Mouse (Mus musculus) telencephalon, adult 2 months (tissue): ENCODE results near the gene Tbccd1.

ENCODE experiments used
- DNase-seq: peaks from one replicate; pipeline ENCODE4 v3.0.0-alpha.2; 2011; ENCODE audit warnings: low read depth, low spot score

Tbccd1 gene

GRCm38 (mm10) chr16:22857431-22858113 is at the start of gene Tbccd1, which contains the start of gene Dnajb11:
Tbccd1 (minus strand) TSS chr16:22857669.
Dnajb11 (plus strand) TSS chr16:22857845.
- DNase-seq = peak; percentile 100

- no peak for DNase-seq
Measured at GRCm38 (mm10) chr16:22901326-22901725, 43.9 kb upstream of the Tbccd1 start.

GRCm38 (mm10) chr16:22899866-22900570 is 42.5 kb upstream of the Tbccd1 start:
- no peak for DNase-seq

GRCm38 (mm10) chr16:22899346-22899745 is 41.9 kb upstream of the Tbccd1 start:
- DNase-seq = no peak

- DNase-seq = no peak
Measured at GRCm38 (mm10) chr16:22896618-22897017, 39.1 kb upstream of the Tbccd1 start.

- DNase-seq = no peak
Measured at GRCm38 (mm10) chr16:22894095-22894494, 36.6 kb upstream of the Tbccd1 start.

- no peak for DNase-seq
Measured at GRCm38 (mm10) chr16:22891733-22892154, 34.3 kb upstream of the Tbccd1 start.

- no peak for DNase-seq
Measured at GRCm38 (mm10) chr16:22890683-22891510, 33.4 kb upstream of the Tbccd1 start, which contains the start of gene Ahsg. Ahsg (plus strand) TSS chr16:22891277.

GRCm38 (mm10) chr16:22889716-22890115 is 32.2 kb upstream of the Tbccd1 start:
- no peak for DNase-seq

GRCm38 (mm10) chr16:22888835-22889234 is 31.4 kb upstream of the Tbccd1 start:
- DNase-seq = no peak

- DNase-seq = no peak
Measured at GRCm38 (mm10) chr16:22886726-22887125, 29.3 kb upstream of the Tbccd1 start.

- DNase-seq = no peak
Measured at GRCm38 (mm10) chr16:22885356-22885755, 27.9 kb upstream of the Tbccd1 start.

GRCm38 (mm10) chr16:22883441-22883840 is 26.0 kb upstream of the Tbccd1 start:
- no peak for DNase-seq

- DNase-seq = no peak
Measured at GRCm38 (mm10) chr16:22881487-22881886, 24.0 kb upstream of the Tbccd1 start.

- DNase-seq = no peak
Measured at GRCm38 (mm10) chr16:22880900-22881299, 23.4 kb upstream of the Tbccd1 start.

- DNase-seq = no peak
Measured at GRCm38 (mm10) chr16:22879945-22880595, 22.6 kb upstream of the Tbccd1 start.

GRCm38 (mm10) chr16:22878716-22879115 is 21.2 kb upstream of the Tbccd1 start:
- no peak for DNase-seq

GRCm38 (mm10) chr16:22877660-22878390 is 20.4 kb upstream of the Tbccd1 start:
- no peak for DNase-seq

- DNase-seq = no peak
Measured at GRCm38 (mm10) chr16:22876218-22877043, 19.0 kb upstream of the Tbccd1 start.

GRCm38 (mm10) chr16:22873369-22873768 is 15.9 kb upstream of the Tbccd1 start:
- no peak for DNase-seq
